Mouse (Mus musculus): ENCODE results near the gene Dusp23. TPM values are rescaled to one million over a fixed set of nuclear protein-coding genes. Genes with fewer than 3 reads are reported as not detected.

Gene Dusp23
- polyA plus RNA-seq, 1 experiment, result 10.4 TPM

- Histone ChIP-seq H3K4me3 (ENCODE audit: insufficient read depth, low read length) (no peak overlapping the region), H3K27ac (ENCODE audit: insufficient read depth, low read length) (no peak overlapping the region), H3K4me1 (ENCODE audit: control insufficient read depth, insufficient read depth, low read length) (no peaks in the 10 kb centered on the region)
- TF ChIP-seq CTCF (IDR thresholded peaks at IDR 0.05; ENCODE audit: borderline replicate concordance, insufficient read depth, low read length), result no peak
- no peak for TF ChIP-seq POLR2A (IDR thresholded peaks at IDR 0.05; ENCODE audit: low read depth, low read length)
These were observed 2.9 kb downstream of the Dusp23 start for GRCm38 (mm10) chr1:172629831-172630230.

DNA sequence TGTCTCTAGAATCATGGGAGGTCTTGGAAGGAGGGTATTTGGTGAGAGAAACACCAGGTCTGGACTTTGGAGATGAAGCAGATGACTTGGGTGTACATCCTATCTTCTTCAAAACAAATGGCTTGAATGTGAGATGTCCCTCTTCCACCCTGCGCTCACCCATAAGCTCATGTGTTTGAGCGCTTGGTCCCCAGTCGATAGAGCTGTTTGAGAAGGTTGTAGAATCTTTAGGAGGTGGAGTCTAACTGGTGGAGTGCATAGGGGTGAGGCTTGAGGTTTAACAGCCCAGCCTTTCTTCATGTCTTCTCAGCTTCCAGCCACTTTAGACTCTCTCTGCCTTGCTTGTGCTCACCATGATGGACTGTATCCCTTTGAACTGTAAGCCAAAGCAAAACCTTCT is 6.5 kb downstream of the Dusp23 start:
- no peak overlapping the region for H3K4me3 ChIP-seq (ENCODE audit: insufficient read depth, low read length)
- no peak overlapping the region for H3K27ac ChIP-seq (ENCODE audit: insufficient read depth, low read length)
- H3K4me1 ChIP-seq (ENCODE audit: control insufficient read depth, insufficient read depth, low read length), result no peaks in the 10 kb centered on the region
- no peak for TF ChIP-seq CTCF (IDR thresholded peaks at IDR 0.05; ENCODE audit: borderline replicate concordance, insufficient read depth, low read length)
- TF ChIP-seq POLR2A (IDR thresholded peaks at IDR 0.05; ENCODE audit: low read depth, low read length), result no peak

- no peaks in the 10 kb centered on the region for H3K4me1 ChIP-seq (ENCODE audit: control insufficient read depth, insufficient read depth, low read length)
- no peak for TF ChIP-seq POLR2A (IDR thresholded peaks at IDR 0.05; ENCODE audit: low read depth, low read length)
- no peak for TF ChIP-seq CTCF (IDR thresholded peaks at IDR 0.05; ENCODE audit: borderline replicate concordance, insufficient read depth, low read length)
These were observed 8.7 kb downstream of the Dusp23 start for GRCm38 (mm10) chr1:172624081-172624480.

DNA sequence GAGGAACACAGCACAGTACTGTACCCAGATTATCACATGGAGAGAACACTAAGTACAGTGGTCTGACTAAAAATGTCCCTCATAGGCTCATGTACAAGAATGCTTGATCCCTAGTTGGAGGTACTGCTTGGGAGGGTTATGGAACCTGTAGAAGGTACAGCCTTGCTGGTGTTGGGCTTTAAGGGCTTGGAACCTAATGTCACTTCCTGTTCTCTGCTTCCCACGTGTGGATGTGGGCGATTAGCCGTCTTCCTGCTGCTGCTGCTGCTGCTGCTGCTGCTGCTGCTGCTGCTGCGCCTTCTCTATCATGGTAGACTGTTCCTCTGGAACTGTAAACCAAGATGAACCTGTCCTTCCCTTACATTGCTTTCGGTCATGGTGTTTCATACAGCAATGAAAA is 9.2 kb downstream of the Dusp23 start:
- H3K4me1 ChIP-seq (ENCODE audit: control insufficient read depth, insufficient read depth, low read length), result no peaks in the 10 kb centered on the region
- TF ChIP-seq POLR2A (IDR thresholded peaks at IDR 0.05; ENCODE audit: low read depth, low read length) (no peak), CTCF (IDR thresholded peaks at IDR 0.05; ENCODE audit: borderline replicate concordance, insufficient read depth, low read length) (no peak)
- H3K4me3 ChIP-seq (ENCODE audit: insufficient read depth, low read length), result no peak overlapping the region
- H3K27ac ChIP-seq (ENCODE audit: insufficient read depth, low read length), result no peak overlapping the region

More at GRCm38 (mm10) chr1:172624081-172624480, 8.7 kb downstream of the Dusp23 start:
- Histone ChIP-seq H3K27ac (ENCODE audit: insufficient read depth, low read length) (no peak overlapping the region), H3K4me3 (ENCODE audit: insufficient read depth, low read length) (no peak overlapping the region)

- H3K4me3 ChIP-seq (ENCODE audit: insufficient read depth, low read length), result no peak overlapping the region
- H3K27ac ChIP-seq (ENCODE audit: insufficient read depth, low read length), result no peak overlapping the region
- H3K4me1 ChIP-seq (ENCODE audit: control insufficient read depth, insufficient read depth, low read length), result 0 out of 2 replicates have a peak, but pooled peaks cover 2% of the 10 kb centered on the region
- TF ChIP-seq POLR2A (IDR thresholded peaks at IDR 0.05; ENCODE audit: low read depth, low read length), result no peak
- peak; percentile 86 for TF ChIP-seq CTCF (IDR thresholded peaks at IDR 0.05; ENCODE audit: borderline replicate concordance, insufficient read depth, low read length)
These were observed 13.5 kb downstream of the Dusp23 start for GRCm38 (mm10) chr1:172619235-172619634.

DNA sequence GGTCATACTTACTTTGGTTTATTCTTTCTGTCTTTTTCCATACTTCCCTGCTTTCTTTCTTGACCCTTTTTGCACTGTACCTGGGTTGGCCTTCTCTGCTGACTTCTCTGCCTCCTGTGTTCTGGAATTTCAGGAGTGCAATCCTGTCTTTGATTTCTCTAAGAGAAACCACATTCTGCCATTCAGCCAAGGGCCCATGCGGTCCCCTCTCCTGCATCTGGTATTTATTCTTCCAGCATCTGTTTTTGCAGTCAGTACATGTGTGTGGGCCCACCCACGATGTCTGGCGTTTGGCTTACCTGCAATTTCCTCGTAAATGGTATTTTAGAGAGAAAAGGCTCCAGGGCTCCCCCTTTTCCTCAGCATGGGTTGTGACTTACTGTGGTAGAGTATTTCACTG is 14.6 kb downstream of the Dusp23 start:
- TF ChIP-seq CTCF (IDR thresholded peaks at IDR 0.05; ENCODE audit: borderline replicate concordance, insufficient read depth, low read length), result no peak
- no peak for TF ChIP-seq POLR2A (IDR thresholded peaks at IDR 0.05; ENCODE audit: low read depth, low read length)
- H3K27ac ChIP-seq (ENCODE audit: insufficient read depth, low read length), result no peak overlapping the region

DNA sequence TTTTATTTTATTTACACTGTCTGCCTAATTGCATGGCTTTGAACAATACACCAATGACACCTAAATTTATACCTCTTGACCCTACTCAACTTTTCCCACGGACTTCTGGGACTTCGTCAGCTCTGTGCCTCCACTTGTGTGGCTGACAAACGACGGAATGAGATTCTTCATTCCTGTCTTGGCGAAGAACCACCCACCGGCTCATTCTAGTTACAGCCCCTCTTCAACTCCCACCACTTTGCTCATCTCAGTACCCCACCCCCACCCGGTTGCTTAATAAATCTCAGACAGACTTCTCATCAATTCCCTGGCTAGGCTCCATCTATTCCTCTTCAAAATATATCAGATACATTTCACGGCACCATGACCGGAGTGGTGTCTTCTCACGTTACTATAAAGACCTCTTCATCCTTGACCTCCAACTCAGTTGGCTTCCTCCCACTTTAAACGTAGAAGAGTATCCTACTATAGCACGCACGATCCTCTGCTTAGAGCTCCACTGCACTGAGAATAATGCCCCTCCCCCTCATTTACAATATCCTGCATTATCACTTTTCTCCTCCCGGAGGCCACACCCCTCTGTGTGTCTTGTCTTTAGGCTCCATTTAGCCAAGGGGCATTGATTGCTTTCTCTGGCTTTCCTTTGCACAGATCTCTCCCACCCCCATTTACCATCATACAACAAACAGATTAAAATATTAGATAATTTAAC is 15.2 kb downstream of the Dusp23 start:
- TF ChIP-seq CTCF (IDR thresholded peaks at IDR 0.05; ENCODE audit: borderline replicate concordance, insufficient read depth, low read length) (no peak), POLR2A (IDR thresholded peaks at IDR 0.05; ENCODE audit: low read depth, low read length) (no peak)
- Histone ChIP-seq H3K4me1 (ENCODE audit: control insufficient read depth, insufficient read depth, low read length) (0 out of 2 replicates have a peak, but pooled peaks cover 2% of the 10 kb centered on the region), H3K4me3 (ENCODE audit: insufficient read depth, low read length) (no peak overlapping the region), H3K27ac (ENCODE audit: insufficient read depth, low read length) (no peak overlapping the region)

More for the DNA sequence above, 14.6 kb downstream of the Dusp23 start:
- Histone ChIP-seq H3K4me3 (ENCODE audit: insufficient read depth, low read length) (no peak overlapping the region), H3K4me1 (ENCODE audit: control insufficient read depth, insufficient read depth, low read length) (0 out of 2 replicates have a peak, but pooled peaks cover 2% of the 10 kb centered on the region)

- no peak for TF ChIP-seq POLR2A (IDR thresholded peaks at IDR 0.05; ENCODE audit: low read depth, low read length)
- TF ChIP-seq CTCF (IDR thresholded peaks at IDR 0.05; ENCODE audit: borderline replicate concordance, insufficient read depth, low read length), result no peak
- no peak overlapping the region for H3K4me3 ChIP-seq (ENCODE audit: insufficient read depth, low read length)
- H3K4me1 ChIP-seq (ENCODE audit: control insufficient read depth, insufficient read depth, low read length), result 0 out of 2 replicates have a peak, but pooled peaks cover 2% of the 10 kb centered on the region
- H3K27ac ChIP-seq (ENCODE audit: insufficient read depth, low read length), result no peak overlapping the region
These were observed 16.0 kb downstream of the Dusp23 start for GRCm38 (mm10) chr1:172616537-172617300.

- Histone ChIP-seq H3K4me1 (ENCODE audit: control insufficient read depth, insufficient read depth, low read length) (0 out of 2 replicates have a peak, but pooled peaks cover 2% of the 10 kb centered on the region), H3K27ac (ENCODE audit: insufficient read depth, low read length) (no peak overlapping the region), H3K4me3 (ENCODE audit: insufficient read depth, low read length) (no peak overlapping the region)
- TF ChIP-seq POLR2A (IDR thresholded peaks at IDR 0.05; ENCODE audit: low read depth, low read length) (no peak), CTCF (IDR thresholded peaks at IDR 0.05; ENCODE audit: borderline replicate concordance, insufficient read depth, low read length) (no peak)
These were observed 17.4 kb downstream of the Dusp23 start for GRCm38 (mm10) chr1:172615412-172615811.

DNA sequence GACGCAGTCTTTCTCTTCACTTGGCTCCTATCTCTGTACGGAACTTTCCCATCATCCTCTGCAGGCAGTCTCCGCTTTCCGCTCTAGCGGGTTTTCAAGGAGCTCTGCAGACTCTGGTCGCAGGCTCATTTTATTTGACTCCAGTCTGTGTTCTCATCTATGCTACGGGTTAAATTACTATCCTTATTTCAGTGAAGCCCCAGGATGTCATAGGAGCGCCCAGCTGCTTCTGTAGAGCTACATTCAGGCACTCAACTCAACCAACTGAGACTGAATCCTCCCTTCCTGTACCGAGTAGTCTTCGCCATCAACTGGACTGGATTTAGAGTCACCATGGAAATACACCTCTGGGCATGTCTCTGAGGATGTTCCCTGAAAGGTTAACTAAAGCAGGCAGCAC is 18.1 kb downstream of the Dusp23 start:
- Histone ChIP-seq H3K4me3 (ENCODE audit: insufficient read depth, low read length) (no peak overlapping the region), H3K4me1 (ENCODE audit: control insufficient read depth, insufficient read depth, low read length) (0 out of 2 replicates have a peak, but pooled peaks cover 2% of the 10 kb centered on the region), H3K27ac (ENCODE audit: insufficient read depth, low read length) (no peak overlapping the region)
- TF ChIP-seq POLR2A (IDR thresholded peaks at IDR 0.05; ENCODE audit: low read depth, low read length), result no peak
- no peak for TF ChIP-seq CTCF (IDR thresholded peaks at IDR 0.05; ENCODE audit: borderline replicate concordance, insufficient read depth, low read length)

All from embryonic fibroblast, embryonic 13.5 days (primary cell).